Mouse (Mus musculus) G1E (cell line): ENCODE data around the gene Mcrip1. TPM values are rescaled to one million over a fixed set of nuclear protein-coding genes. Genes with fewer than 3 reads are reported as not detected.

ENCODE experiments used
- ATAC-seq: 2 replicates; pipeline ENCODE4 v1.8.0; 2016; ENCODE audit warnings: mild to moderate bottlenecking; ENCODE audit not compliant: insufficient number of reproducible peaks, poor library complexity, low FRiP score, severe bottlenecking; ENCODE audit errors: extremely low read depth
- DNase-seq: peaks from one replicate; pipeline ENCODE4 v3.0.0; 2012; ENCODE audit warnings: low spot score
- H3K27me3 ChIP-seq: 2 replicates; pipeline ENCODE4 v1.6.1; 2012; ENCODE audit warnings: mild to moderate bottlenecking, low read length, inconsistent platforms; ENCODE audit not compliant: insufficient read depth
- H3K36me3 ChIP-seq: replicated peaks from 2 replicates; pipeline ENCODE3; 2012; ENCODE audit warnings: mild to moderate bottlenecking, inconsistent platforms
- H3K4me1 ChIP-seq: 2 replicates; pipeline ENCODE4 v1.6.1; 2012; ENCODE audit warnings: low read depth, low read length, inconsistent platforms, mixed read lengths; ENCODE audit not compliant: insufficient read depth
- H3K4me3 ChIP-seq: 2 replicates; pipeline ENCODE4 v1.5.1; 2012; ENCODE audit warnings: low read depth, mild to moderate bottlenecking, inconsistent platforms, low read length, moderate library complexity, mixed read lengths
- H3K9me3 ChIP-seq: replicated peaks from 2 replicates; pipeline ENCODE4 v1.6.1; 2012; ENCODE audit warnings: inconsistent platforms
- CTCF ChIP-seq: IDR thresholded peaks from 2 replicates; pipeline ENCODE4 v1.5.1; 2012; ENCODE audit warnings: low read depth, low read length, inconsistent platforms, mixed read lengths
- GATA1 ChIP-seq: IDR thresholded peaks from 2 replicates; pipeline ENCODE4 v1.6.1; 2012; ENCODE audit warnings: borderline replicate concordance, low read length, inconsistent platforms, mixed read lengths
- GATA2 ChIP-seq: IDR thresholded peaks from 2 replicates; pipeline ENCODE4 v1.6.1; 2012; ENCODE audit warnings: low read depth, low read length, inconsistent platforms, borderline replicate concordance
- POLR2AphosphoS5 ChIP-seq: IDR thresholded peaks from 2 replicates; pipeline ENCODE4 v1.6.1; 2012; ENCODE audit warnings: low read depth, low read length, inconsistent platforms; ENCODE audit not compliant: insufficient replicate concordance
- TAL1 ChIP-seq: conservative IDR thresholded peaks from 2 replicates; pipeline ENCODE4 v1.6.1; 2012; ENCODE audit warnings: low read depth, low read length, inconsistent platforms, mixed read lengths
- polyA plus RNA-seq: library from polyadenylated mRNA; stranded (reverse); fragments of >175 nt; gene quantifications from 2 replicates; pipeline ENCODE4 v1.2.3, GENCODE M21; 2012
- total RNA-seq, 2 experiments: library from RNA; stranded (forward) in 1 of 2; stranded (reverse) in 1 of 2; fragments of 200-1000 nt in 1 of 2; fragments of >200 nt in 1 of 2; fragmentation: Nextera tagmentation in 1 of 2; gene quantifications; 2 replicates each; pipeline ENCODE4 v1.2.3; 2014 to 2017

The Mcrip1 gene
- total and polyA plus RNA-seq, 3 experiments, result 19.2 to 176 (median 64.3) TPM

DNA sequence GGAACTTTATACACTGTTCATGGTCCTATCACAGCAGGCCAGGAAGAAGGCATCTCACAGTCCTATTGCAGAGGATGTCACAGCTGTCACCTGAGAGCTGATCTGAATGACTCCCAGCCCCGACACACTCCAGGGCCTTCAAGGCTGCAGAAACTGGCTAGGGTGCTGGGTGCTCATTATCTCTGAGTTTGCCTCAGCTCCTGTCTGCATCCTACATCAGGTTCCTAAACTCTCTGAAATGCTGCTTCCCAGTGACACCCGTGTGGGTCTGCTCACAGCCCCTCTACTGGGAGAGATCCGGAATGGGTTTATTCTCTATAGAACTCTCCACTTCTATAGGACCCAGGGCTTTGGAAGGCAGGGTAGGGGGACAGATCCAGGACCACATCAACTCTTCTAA lies 1.3 kb downstream of the Mcrip1 start:
- TF ChIP-seq TAL1 (no peak), POLR2AphosphoS5 (no peak), GATA2 (no peak), GATA1 (no peak), CTCF (no peak)
- H3K36me3 ChIP-seq, result peaks cover 66% of the 10 kb centered on the region
- peak overlapping the region; percentile 87; the same call in 1 of the 2 replicates for H3K4me3 ChIP-seq
- H3K27me3 ChIP-seq, result peaks cover 2% of the 10 kb centered on the region; the same call in 1 of the 2 replicates
- peaks cover 36% of the 10 kb centered on the region for H3K4me1 ChIP-seq
- DNase-seq, result no peak
- no peaks in the 10 kb centered on the region for H3K9me3 ChIP-seq
- no peak for ATAC-seq

GRCm38 (mm10) chr11:120547469-120547868 lies 2.1 kb downstream of the Mcrip1 start:
- peak; percentile 32; the same call in 1 of the 2 replicates for ATAC-seq

GRCm38 (mm10) chr11:120545964-120546363 lies 3.6 kb downstream of the Mcrip1 start:
- H3K4me3 ChIP-seq, result no peak overlapping the region
- no peaks in the 10 kb centered on the region for H3K27me3 ChIP-seq
- TF ChIP-seq TAL1, result no peak
- no peak for TF ChIP-seq CTCF
- no peak for TF ChIP-seq GATA1
- TF ChIP-seq GATA2, result no peak
- no peak for TF ChIP-seq POLR2AphosphoS5
- H3K4me1 ChIP-seq, result peaks cover 39% of the 10 kb centered on the region
- H3K9me3 ChIP-seq, result no peaks in the 10 kb centered on the region
- DNase-seq, result no peak
- peaks cover 74% of the 10 kb centered on the region for H3K36me3 ChIP-seq
- no peak for ATAC-seq

More at GRCm38 (mm10) chr11:120547469-120547868, 2.1 kb downstream of the Mcrip1 start:
- no peak for DNase-seq
- Histone ChIP-seq H3K4me3 (no peak overlapping the region), H3K4me1 (peaks cover 36% of the 10 kb centered on the region), H3K27me3 (no peaks in the 10 kb centered on the region), H3K36me3 (peaks cover 73% of the 10 kb centered on the region), H3K9me3 (no peaks in the 10 kb centered on the region)
- TF ChIP-seq CTCF (no peak), GATA1 (no peak), GATA2 (no peak), TAL1 (no peak), POLR2AphosphoS5 (no peak)

GRCm38 (mm10) chr11:120542376-120542775 lies 7.2 kb downstream of the Mcrip1 start:
- no peak for DNase-seq
- no peaks in the 10 kb centered on the region for H3K9me3 ChIP-seq
- H3K36me3 ChIP-seq, result peaks cover 59% of the 10 kb centered on the region
- peaks cover 21% of the 10 kb centered on the region for H3K27me3 ChIP-seq
- ATAC-seq, result no peak
- TF ChIP-seq POLR2AphosphoS5, result no peak
- TF ChIP-seq CTCF, result no peak
- no peak for TF ChIP-seq TAL1
- no peak for TF ChIP-seq GATA2
- TF ChIP-seq GATA1, result no peak
- H3K4me1 ChIP-seq, result peaks cover 26% of the 10 kb centered on the region
- no peak overlapping the region for H3K4me3 ChIP-seq

GRCm38 (mm10) chr11:120541907-120542306 lies 7.6 kb downstream of the Mcrip1 start:
- no peak for TF ChIP-seq CTCF
- no peak for TF ChIP-seq GATA1
- TF ChIP-seq POLR2AphosphoS5, result no peak
- TF ChIP-seq TAL1, result no peak
- no peak for TF ChIP-seq GATA2
- Histone ChIP-seq H3K4me3 (no peak overlapping the region), H3K9me3 (no peaks in the 10 kb centered on the region), H3K27me3 (peaks cover 26% of the 10 kb centered on the region), H3K4me1 (peaks cover 24% of the 10 kb centered on the region), H3K36me3 (peaks cover 56% of the 10 kb centered on the region)
- ATAC-seq, result no peak
- no peak for DNase-seq

DNA sequence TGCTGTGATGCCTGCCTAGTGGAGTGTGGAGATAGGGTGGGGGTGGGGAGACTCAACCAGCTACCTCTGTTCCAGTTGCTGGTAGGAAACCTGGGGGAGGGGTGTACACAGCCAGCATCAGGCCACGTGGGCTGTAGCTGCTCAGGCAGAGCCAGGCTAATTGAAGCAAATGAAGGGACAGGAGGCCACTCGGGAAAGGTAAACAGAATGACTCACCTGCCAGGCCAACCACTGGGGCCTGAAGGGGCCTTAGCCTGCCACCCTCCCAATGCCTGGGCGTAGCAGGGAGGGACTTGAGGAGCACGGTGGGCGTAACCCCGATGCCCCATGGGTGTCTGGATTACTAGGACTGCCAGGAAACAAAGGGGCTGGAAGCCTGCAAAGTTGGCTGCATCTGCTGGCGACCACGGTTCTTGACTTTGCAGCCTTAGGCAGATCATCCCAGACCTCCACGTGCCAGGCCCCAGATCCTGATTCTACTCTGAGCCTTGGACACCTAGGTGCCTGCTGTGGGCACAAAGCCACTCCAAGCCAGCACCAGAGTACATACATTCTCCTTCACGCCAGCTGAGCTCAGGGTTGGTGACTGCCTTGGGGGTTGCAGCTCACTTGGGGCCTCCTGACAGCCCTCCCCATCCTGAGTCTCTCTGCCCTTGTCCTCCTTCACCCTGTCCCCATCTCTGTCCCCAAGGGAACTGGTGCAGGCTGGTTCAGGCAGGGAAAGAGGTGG lies 10.1 kb downstream of the Mcrip1 start:
- ATAC-seq (no peak), DNase-seq (no peak)
- peaks cover 49% of the 10 kb centered on the region for H3K27me3 ChIP-seq
- no peaks in the 10 kb centered on the region for H3K9me3 ChIP-seq
- TF ChIP-seq GATA2 (no peak), GATA1 (no peak), CTCF (no peak), TAL1 (no peak), POLR2AphosphoS5 (no peak)
- H3K4me1 ChIP-seq, result peaks cover 33% of the 10 kb centered on the region
- H3K4me3 ChIP-seq, result no peak overlapping the region
- peaks cover 32% of the 10 kb centered on the region for H3K36me3 ChIP-seq
